Mouse (Mus musculus) left cerebral cortex, postnatal 4 days (tissue): ENCODE measurements around the gene Fam83d. TPM values are rescaled to one million over a fixed set of nuclear protein-coding genes. Genes with fewer than 3 reads are reported as not detected.

Experiments used
- DNase-seq: peaks from one replicate; pipeline ENCODE4 v3.0.0-alpha.2; 2022
- intact Hi-C: fragments of 180-260 bp; cut with DNase I; formaldehyde crosslinking; loops from one replicate; pipeline ENCODE4 v1.15.1; 2025
- total RNA-seq, 2 experiments: library from RNA; stranded (reverse); gene quantifications; 2 replicates each; pipeline ENCODE4 v1.2.3; 2021

Gene Fam83d
- total RNA-seq, 2 experiments from 2014 or later, result 2.7 to 3.3 TPM

DNA sequence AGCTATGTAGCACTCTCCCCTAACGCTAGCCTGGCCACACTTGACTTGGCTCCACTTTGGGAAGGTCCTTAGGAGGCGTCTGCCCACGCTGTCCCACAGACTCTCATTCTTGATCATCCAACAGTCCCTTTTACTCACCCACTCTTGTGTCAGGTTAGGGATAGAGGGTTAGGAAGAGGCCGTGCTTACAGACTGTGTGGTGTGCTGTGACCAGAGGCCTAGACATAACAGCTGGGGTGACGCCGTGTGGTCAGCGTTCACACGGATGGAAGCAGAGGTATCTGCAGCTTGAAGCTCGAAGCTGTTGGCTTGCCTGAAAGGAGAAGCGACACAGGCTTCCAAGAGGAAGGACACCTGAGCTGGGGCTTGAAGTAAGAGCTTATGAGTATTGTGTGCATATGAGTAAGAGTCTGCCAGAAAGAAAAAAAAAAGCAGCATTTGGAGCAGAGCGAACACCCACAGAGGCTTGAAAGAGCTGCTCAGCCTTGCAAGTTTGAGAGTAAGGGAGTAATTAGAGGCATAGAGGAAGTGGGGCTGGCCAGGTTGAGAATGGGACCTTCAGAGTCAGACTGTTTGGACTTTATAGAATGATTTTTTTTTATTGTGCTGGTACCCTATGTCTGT, 24.3 kb upstream of the Fam83d start:
- no peak for DNase-seq
- intact Hi-C loops, result no loop called here

DNA sequence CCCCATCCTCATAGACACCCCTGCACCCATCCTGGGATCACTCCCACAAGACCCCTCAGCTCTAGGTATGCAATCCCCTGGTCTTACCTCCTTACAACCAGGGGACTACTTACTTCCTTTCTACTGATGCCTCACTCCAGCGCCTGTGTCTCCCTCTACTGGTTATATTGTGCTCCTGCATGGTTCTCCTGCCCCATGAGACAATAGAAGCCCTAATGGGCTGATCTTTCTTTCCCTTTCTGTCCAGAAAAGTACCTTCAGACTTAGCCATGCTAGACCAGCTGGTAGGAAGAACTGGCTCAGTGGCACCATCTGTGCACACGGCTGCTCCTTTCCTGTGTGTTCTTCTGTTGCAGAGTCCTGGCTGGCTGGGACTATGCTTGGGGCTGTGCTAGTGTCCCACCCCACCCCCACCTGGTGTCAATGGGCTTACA, 22.8 kb upstream of the Fam83d start:
- intact Hi-C loops, result loop anchor here (5.0 kb wide), 1 partner anchor 78 kb away; the partner anchor contains the start of gene Ppp1r16b
- DNase-seq, result peak; percentile 32

DNA sequence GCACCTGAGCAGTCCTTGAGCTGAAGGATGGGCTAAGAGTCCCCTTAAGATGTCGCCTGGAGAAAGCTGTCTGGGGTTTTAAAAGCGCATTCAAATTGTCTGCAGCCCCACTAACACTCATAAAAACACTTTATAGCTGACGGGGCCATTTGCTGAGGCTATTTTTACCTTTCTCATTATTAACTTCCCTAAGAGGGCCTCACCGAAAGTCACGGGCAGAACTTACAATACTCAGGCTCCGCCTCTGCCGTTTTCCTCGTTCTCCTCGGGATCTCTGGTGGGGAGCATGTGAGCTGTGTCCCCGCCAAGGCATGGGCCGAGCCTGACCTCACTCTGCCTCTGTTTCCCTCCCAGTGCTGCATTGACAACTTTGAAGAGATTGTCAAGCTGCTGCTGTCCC, 21.7 kb upstream of the Fam83d start:
- intact Hi-C loops, result loop anchor here (5.0 kb wide), 1 partner anchor 79 kb away; the partner anchor contains the start of gene Ppp1r16b
- no peak for DNase-seq

DNA sequence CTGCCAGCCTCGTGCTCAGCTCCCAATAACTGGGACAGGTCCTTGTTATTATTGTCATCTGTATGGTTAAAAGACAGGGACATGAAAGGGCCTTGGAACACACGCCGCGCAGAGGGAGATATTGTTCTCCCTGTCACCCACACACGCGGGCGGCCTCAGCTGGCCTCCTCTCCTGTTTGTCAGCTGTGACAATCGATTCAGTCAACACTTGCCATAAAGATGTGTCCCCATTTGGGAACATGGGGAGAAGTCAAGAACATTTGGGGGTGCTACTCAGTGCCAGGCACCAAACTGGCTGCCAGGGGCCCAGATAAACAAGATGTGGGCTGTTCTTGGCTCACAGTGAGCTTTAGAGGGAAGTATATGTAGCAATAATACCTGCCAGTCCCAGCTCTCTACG, 18.5 kb upstream of the Fam83d start:
- intact Hi-C loops, result loop anchor here (5.0 kb wide), 1 partner anchor 82 kb away; the partner anchor contains the start of gene Ppp1r16b
- DNase-seq, result no peak

DNA sequence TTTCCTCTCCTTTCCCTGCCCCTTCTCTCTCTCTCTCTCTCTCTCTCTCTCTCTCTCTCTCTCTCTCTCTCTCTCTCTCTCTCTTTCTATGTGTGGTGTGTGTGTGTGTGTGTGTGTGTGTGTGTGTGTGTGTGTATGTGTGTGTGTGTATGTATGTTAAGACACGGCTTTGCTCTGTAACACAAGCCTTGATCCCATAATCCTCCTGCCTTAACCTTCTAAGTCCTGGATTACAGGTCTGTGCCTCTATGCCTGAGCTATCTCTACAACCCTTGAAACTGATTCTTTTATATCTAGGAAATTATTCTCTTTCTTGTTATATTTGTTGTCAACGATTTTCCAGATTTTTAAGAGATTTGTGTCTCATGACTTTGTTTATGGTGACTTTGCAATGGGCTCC, 7.7 kb upstream of the Fam83d start:
- no peak for DNase-seq
- intact Hi-C loops, result loop anchor here (5.0 kb wide), 1 partner anchor 102 kb away; no protein-coding TSS in a partner anchor

GRCm38 (mm10) chr2:158762339-158762738, 5.6 kb upstream of the Fam83d start:
- no peak for DNase-seq
- intact Hi-C loops, result loop anchor here (5.0 kb wide), 1 partner anchor 100 kb away; no protein-coding TSS in a partner anchor

DNA sequence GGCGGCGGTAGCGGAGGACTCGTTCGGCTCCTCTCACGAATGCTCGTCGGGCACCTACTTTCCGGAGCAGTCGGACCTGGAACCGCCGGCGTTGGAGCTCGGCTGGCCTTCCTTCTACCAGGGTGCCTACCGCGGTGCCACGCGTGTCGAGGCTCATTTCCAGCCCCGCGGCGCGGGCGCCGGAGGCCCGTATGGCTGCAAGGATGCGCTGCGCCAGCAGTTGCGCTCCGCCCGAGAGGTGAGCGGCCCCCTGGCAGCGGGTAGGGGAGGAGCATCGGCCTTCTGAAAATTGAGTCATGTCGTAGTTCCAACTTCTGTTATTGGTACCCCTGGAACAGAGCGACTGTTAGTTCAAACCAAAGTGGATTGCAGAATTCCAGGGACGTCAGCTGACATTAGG, 457 bp downstream of the Fam83d start:
- DNase-seq, result peak; percentile 32
- intact Hi-C loops, result no loop called here

DNA sequence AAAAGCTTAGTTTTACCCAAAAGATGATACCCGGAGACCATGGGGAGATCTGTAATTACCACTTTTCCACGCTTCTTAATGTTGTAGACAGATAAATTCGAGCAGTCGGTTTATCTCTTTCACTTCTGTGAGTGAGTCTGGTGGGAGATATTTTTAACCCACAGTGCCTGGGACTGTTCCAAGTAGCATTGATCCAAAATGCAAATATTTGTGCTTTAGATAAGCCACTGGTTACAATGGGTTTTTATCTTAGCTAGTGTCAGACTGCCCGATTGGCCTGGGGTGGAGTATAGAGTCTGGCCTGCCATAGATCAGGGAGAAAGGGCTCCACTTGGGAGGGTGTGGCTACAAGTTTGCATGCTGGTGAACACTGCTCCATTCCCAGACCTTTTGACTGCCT, 878 bp downstream of the Fam83d start:
- no peak for DNase-seq

DNA sequence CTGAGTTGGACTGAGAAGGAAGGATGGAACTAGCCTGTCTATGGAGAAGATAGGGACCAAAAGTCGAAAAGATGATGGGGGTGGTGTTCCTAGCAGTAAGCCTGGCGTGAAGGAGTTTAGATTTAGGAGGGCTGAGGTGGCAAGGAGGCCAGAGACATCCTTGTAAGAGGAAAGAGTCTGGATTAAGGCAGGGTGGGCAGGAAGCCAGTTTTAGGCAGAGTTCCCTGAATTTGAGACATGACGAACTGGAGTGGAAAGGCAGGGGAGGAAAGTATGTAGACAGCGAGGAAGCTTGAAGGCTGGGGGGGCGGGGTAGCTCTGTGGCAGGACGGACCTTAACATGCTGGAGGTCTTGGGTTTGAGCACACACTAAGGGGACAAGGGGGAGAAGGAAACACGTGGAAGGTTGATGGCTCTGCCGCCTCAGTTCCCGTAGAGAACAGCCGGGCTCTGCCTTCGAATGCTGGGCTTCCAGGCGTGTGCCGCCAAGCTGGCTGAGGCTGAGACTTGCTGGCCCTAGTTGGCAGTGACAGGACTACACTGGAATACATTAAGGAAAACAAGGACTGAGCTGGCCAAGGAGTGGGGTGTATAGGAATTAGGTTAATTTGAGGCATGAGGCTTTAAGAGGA, 2.3 kb downstream of the Fam83d start:
- DNase-seq, result peak; percentile 47
- intact Hi-C loops, result no loop called here

More for the DNA sequence above, 878 bp downstream of the Fam83d start:
- intact Hi-C loops, result no loop called here

- intact Hi-C loops, result no loop called here
Observed at GRCm38 (mm10) chr2:158771066-158771763, 3.3 kb downstream of the Fam83d start.

DNA sequence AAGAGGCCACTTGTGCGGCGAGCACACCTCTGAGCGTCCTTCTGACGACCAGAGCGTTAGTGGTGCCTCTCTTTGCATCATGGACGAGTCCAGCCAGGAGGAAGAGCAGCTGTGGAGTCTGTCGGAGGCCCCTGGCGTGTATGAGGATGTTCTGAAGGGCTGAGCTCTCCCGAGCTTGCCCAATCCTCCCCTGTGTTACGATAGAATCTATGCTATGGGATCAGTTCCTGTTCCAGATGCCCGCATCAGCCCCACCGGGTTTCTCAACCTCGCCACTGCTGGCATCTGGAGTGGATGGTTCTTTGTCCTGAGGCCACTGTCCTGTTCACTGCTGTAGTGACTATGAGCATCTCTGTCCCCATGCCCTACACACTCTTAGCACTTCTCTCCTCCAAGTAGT, 4.9 kb downstream of the Fam83d start:
- no peak for DNase-seq
- intact Hi-C loops, result no loop called here

More at GRCm38 (mm10) chr2:158771066-158771763, 3.3 kb downstream of the Fam83d start:
- DNase-seq, result no peak

DNA sequence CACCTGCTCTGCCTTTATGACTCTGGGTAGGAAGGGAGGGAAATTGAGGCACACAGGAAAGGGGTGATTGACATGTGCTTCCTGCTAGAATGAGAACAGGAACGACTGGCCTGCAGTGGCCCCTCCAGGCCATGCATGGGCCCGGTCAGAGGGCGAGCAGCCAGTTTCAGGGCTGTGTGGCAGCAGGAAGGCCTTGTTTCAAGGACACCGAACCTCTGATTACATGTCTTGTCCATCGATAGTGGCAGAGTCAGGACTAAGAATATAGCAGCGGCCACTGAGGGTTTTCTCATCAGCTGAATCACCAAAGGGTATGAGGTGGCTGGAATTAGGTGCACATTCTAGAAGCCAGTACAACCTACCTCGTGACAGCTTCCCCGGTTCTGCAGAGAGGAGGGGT, 7.0 kb downstream of the Fam83d start:
- no peak for DNase-seq
- intact Hi-C loops, result no loop called here

GRCm38 (mm10) chr2:158776716-158777115, 8.8 kb downstream of the Fam83d start:
- intact Hi-C loops, result no loop called here
- DNase-seq, result peak; percentile 83

GRCm38 (mm10) chr2:158777490-158777889, 9.6 kb downstream of the Fam83d start:
- DNase-seq, result no peak
- intact Hi-C loops, result no loop called here

- no peak for DNase-seq
- intact Hi-C loops, result no loop called here
Observed at GRCm38 (mm10) chr2:158778349-158778748, 10.5 kb downstream of the Fam83d start.

DNA sequence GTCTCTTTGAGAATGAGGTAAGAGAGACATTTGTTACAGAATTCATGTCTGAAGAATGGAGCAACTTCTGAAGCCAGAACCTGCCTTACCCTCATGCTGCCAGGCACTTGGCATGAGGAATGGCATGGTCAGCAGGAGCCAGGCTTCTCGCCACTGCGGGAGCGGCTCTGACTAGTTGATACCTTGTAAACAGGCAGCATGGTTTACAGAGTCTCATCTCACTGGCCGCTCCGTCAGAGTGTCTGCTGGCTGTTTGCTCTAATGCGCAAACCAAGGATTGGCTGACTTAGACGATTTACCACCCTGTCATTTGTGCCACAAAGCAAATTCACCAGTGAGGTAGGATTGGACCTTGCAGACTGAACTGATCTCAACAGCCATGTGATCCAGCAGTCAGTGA, 13.2 kb downstream of the Fam83d start:
- DNase-seq, result no peak
- intact Hi-C loops, result no loop called here

DNA sequence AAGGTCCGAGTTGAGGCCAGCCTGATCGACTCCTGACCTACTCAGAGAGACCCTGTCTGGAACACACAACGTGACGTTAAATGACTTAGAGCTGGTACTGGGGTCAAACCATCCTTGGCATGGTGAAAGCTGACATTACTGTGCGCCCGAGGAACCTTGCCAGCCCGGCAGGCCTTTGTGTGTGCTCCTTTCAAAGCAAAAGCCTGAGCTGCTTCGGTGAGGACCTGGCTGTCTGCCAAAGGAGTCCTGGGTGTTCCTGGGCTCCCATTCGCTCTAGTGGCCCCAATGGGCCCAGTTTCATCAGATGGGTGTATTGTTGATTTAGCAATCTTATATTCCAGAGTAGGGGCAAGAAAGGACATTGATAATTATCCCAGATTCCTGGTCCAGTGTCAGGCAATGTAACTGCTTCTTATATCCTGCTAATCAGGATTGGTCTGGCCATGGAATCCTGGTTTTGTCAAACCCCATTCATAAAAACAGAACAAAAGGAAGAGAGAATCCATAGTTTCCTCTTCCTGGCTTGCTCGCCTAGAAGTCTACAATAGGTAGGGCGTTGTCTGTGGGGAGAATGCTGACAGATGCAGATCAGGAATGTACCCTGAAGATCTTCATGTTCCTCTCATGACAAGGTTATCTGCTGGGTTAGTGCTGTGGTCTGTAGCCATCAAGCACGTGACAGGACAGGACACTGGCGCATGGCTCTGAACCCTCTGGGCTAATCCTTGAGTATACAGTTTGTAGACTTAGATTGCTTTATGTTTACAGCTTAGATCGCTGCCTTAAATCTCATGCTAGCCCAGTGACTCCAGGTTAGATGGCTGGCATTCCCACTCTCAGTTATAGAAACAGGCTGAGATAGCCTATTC, 19.3 kb downstream of the Fam83d start:
- intact Hi-C loops, result no loop called here
- DNase-seq, result peak; percentile 21

DNA sequence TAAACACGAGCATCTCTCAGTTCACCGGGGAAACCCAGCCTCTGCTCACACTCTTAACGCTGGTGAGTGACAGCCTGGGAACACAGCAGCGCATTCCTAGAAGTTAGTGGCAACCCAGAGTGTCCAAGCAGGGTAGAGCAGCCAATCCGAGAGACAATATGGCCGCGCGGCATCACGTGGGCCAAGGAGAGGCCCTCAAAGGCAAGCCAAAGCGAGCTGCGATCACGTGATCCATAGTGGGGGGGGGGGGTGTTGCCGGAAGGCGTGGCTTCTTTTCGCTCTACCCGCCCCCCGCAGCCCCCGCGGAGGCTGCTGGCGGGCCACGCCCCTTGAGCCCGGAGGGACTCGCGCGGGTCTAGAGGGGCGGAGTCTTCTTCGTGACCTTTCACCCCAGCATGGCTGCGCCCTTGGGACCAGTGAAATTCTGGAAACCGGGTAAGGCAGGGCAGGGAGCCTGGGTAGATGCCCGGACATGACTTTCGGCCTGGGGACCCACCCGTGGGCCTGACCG, 26.7 kb downstream of the Fam83d start, which contains the start of gene Dhx35:
Gene Dhx35, plus strand, starts transcription at position 314 of the 511 bp plus-strand sequence.
- DNase-seq, result peak; percentile 93
- intact Hi-C loops, result no loop called here

GRCm38 (mm10) chr2:158795043-158795442, 27.1 kb downstream of the Fam83d start:
- intact Hi-C loops, result no loop called here
- DNase-seq, result no peak

DNA sequence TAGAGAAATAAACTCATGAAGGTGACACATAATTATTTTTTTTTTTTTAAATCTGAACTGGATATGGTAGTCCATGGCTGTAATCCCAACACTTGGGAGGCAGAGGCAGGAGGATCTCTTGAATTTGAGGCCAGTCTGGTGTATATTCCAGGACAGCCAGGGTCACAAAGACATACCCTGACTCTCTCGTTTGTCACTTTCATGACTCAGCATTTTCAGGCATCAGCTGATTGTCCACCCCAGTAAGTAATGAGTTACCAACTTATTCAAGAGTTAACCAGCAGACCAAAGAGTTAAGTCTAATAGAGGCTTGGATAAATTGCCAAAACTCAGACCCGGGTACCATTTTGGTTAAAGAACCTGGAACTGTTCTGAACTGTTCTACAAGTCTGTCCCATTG, 28.0 kb downstream of the Fam83d start:
- intact Hi-C loops, result no loop called here
- no peak for DNase-seq
